Mouse (Mus musculus): Measurements from ENCODE around the gene Gldc. TPM values are rescaled to one million over a fixed set of nuclear protein-coding genes. Genes with fewer than 3 reads are reported as not detected.
A peak's percentile ranks its signal among the peaks of the same experiment; 100 is the strongest.

Gene Gldc
- polyA plus RNA-seq, 1 experiment from 2014 or later = 24.7 TPM

DNA sequence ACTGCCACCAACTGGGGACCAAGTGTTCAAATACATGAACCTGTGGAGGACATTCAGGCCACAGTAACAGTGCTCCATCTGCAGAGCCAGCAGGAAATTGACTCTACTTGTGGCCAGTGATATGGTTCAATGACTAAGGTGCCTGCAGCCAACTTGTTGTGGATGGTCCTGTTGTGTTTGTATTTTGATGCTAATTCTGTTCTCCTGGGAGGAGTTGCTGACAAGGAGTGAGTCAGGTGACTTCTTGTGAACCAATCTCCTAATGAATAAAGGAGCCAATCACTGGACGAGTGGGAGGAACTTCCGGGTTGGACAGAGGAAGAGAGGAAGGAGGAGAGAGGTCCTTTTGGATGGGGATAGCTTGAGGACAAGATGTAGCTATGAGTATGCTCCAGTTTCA, 10.3 kb upstream of the Gldc start:
- no peaks in the 10 kb centered on the region for H3K27me3 ChIP-seq (ENCODE audit: low read depth, poor library complexity, severe bottlenecking)
- H3K36me3 ChIP-seq = no peaks in the 10 kb centered on the region
- peaks cover 15% of the 10 kb centered on the region for H3K9me3 ChIP-seq (replicated peaks)
- no peak overlapping the region for H3K4me3 ChIP-seq
- no peak for DNase-seq (ENCODE audit: low spot score)
- WGBS = 78% methylated on average over 2 of the region's 2 CpGs
- no peaks in the 10 kb centered on the region for H3K4me1 ChIP-seq
- no peak overlapping the region for H3K27ac ChIP-seq (replicated peaks)

DNA sequence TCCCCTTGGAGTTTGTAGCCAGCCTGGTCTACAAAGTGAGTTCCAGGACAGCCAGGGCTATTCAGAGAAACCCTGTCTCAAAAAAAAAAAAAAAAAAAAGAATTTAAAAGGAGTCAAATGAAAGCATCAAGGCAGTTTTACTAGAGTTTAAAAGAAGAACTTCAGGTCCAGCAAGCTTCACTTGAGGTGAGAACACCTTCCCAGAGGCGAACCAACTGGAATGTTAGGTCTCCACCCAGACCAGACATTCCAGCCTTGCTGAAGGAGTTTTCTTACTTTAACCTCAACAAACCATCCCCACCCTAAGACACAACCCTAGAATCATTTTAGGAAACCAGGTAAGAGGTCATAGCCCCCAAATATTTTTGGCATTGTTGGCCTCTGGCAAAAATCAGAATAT, 4.8 kb upstream of the Gldc start:
- Histone ChIP-seq H3K36me3 (no peaks in the 10 kb centered on the region), H3K4me3 (no peak overlapping the region), H3K4me1 (peaks cover 7% of the 10 kb centered on the region), H3K27me3 (ENCODE audit: low read depth, poor library complexity, severe bottlenecking) (peaks cover 29% of the 10 kb centered on the region), H3K27ac (replicated peaks) (no peak overlapping the region), H3K9me3 (replicated peaks) (no peaks in the 10 kb centered on the region)
- WGBS = 90% methylated on average over 1 of the region's 1 CpGs
- no peak for DNase-seq (ENCODE audit: low spot score)

DNA sequence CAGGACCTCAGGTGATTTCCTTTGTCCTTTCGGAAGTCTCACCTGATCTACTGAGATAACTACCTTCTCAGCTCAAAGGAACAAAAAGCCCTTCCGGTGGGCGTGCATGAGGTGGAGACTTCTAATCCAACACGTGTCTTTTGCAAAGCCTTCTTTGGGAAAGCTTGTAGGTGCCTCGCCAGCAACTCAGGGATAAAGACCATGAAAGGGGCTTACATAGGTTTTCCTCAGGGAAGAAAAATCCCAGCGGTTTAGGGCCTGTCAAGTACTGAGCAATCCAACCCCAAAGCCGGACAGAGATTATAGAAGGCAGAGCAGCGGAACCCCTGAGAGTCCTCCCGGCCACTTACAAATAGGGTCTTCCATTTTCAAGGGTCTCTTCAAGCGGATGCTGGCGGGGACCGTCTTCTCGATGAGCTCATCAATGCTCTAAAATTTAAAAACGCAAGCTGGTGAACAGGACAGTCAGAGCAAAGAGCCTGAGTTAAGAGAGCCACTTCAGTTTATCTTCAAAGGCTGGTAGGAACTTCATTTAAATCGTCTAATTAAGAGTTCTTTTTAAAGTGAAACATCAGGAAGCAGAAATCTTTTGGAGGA, 1.1 kb downstream of the Gldc start:
- 2% methylated on average over 15 of the region's 15 CpGs for WGBS
- Histone ChIP-seq H3K27me3 (ENCODE audit: low read depth, poor library complexity, severe bottlenecking) (peaks cover 68% of the 10 kb centered on the region), H3K4me3 (peak overlapping the region; percentile 82), H3K36me3 (0 out of 2 replicates have a peak, but pooled peaks cover 5% of the 10 kb centered on the region), H3K27ac (replicated peaks) (peak overlapping the region; percentile 92; the same call in 1 of the 2 replicates), H3K9me3 (replicated peaks) (no peaks in the 10 kb centered on the region), H3K4me1 (peaks cover 28% of the 10 kb centered on the region)
- peak; percentile 48 for DNase-seq (ENCODE audit: low spot score)

DNA sequence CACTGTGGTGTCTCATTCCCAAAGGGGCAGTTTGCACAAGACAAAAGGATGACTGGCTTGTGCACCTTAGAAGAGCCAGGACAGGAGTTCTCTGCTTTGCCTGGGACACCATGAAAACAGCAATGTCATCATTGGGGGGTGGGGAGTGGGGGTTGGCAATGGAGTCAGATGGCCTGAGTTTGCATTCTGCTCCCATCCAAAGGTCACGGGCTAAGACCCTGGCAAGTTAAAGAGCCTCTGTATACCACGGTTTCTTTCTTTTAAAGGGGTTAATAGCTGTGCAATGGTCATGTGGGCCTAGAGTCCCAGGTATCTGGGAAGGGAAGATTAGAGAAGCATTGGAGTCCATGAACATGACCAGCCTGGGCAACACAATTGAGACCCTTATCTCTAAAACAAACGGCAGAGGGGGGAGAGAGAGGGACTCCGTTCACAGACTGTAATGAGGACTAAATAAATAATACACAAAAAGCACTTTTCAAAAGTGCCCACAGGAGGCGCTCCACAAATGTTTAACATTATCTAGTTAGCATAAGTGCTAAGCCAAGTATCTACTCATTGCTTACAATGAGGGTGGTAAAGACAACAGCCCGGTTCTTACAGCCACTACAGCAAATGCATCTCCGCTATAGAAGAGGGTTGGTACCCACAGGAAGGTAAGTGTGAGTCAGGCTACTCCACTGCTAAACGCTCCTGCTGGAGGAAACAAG, 3.7 kb downstream of the Gldc start:
- WGBS = 85% methylated on average over 8 of the region's 8 CpGs

DNA sequence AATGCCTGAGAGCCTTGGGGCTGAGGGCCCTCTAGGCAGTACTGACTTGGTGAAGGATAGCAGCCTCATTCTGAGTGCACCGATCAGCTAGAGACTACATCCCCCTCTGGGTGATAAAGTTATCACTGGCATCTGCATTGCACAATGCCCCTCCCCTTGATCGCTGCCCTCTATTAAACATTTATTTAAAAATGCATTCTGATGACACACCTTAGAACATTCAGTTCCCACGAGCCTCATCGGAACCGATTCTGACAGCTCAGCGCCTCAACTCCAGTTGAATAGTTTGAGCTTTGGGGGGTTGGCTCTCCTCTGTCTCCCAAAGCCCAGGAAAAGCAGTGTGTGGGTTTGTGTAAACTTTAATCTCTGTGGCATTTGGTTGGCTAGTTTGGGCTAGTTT, 4.9 kb downstream of the Gldc start:
- Histone ChIP-seq H3K27ac (replicated peaks) (no peak overlapping the region), H3K36me3 (peaks cover 26% of the 10 kb centered on the region), H3K4me1 (peaks cover 24% of the 10 kb centered on the region), H3K9me3 (replicated peaks) (no peaks in the 10 kb centered on the region), H3K27me3 (ENCODE audit: low read depth, poor library complexity, severe bottlenecking) (peaks cover 40% of the 10 kb centered on the region), H3K4me3 (no peak overlapping the region)
- 91% methylated on average over 6 of the region's 6 CpGs for WGBS
- no peak for DNase-seq (ENCODE audit: low spot score)

More for the DNA sequence above, 3.7 kb downstream of the Gldc start:
- Histone ChIP-seq H3K4me1 (peaks cover 28% of the 10 kb centered on the region), H3K27ac (replicated peaks) (no peak overlapping the region), H3K36me3 (peaks cover 26% of the 10 kb centered on the region), H3K4me3 (no peak overlapping the region), H3K27me3 (ENCODE audit: low read depth, poor library complexity, severe bottlenecking) (peaks cover 52% of the 10 kb centered on the region), H3K9me3 (replicated peaks) (no peaks in the 10 kb centered on the region)
- DNase-seq (ENCODE audit: low spot score) = no peak

DNA sequence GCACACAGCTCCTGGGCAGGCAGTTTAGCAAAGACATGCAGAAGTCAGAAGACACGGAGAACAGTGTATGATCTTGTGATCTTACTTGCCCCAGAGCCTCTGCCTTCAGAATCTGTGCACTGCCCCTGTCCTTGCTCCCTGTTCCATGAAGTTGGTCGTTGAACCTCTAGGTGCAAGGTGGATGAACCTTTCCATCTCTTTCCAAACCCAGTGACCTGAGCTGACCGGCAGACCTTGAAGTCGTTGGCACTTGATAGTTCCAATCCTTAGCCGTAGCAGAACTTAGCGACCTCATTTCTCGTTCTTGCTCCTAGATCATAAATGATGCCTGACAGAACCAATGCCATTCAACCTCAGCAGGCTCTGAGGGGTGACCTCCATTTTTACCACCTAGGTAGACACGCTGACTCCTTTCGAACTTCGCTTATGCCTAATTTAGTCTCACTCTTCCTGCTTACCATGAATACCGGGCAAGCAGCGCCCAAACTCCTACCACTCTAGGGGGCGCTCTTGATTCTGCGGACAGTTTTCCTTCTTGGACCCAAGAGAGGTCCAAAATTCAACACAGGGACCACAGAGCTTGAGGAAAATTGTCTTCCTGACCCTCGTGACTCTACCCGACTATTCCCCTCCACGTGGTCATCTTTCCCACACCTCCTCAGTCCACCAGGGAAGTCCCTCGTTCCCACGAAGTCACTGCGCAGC, 8.3 kb downstream of the Gldc start:
- H3K36me3 ChIP-seq = peaks cover 30% of the 10 kb centered on the region

DNA sequence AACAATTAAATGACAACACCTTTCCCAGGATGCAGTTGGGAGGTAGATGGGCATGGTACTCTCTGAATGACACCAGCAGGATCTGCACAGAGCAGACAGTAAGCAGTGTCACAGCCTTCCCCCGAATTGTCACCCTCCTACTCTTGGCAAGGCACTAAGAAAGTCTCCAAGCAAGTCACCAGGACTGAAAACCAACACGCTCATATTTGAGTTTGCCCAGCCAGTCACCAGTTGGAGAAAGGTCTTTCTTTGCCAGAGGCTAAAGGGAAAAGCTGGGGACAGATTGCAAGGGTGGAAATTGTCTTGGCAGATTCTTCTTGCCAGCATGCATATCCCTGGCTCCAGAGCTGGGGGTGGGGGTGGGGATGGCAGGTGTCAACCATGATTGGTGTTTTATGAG, 11.0 kb downstream of the Gldc start:
- Histone ChIP-seq H3K9me3 (replicated peaks) (no peaks in the 10 kb centered on the region), H3K27ac (replicated peaks) (no peak overlapping the region), H3K4me1 (peaks cover 6% of the 10 kb centered on the region; the same call in 1 of the 2 replicates), H3K4me3 (no peak overlapping the region), H3K36me3 (peaks cover 25% of the 10 kb centered on the region), H3K27me3 (ENCODE audit: low read depth, poor library complexity, severe bottlenecking) (no peaks in the 10 kb centered on the region)
- 88% methylated on average over 2 of the region's 2 CpGs for WGBS
- DNase-seq (ENCODE audit: low spot score) = no peak

More for the DNA sequence above, 8.3 kb downstream of the Gldc start:
- Histone ChIP-seq H3K9me3 (replicated peaks) (no peaks in the 10 kb centered on the region), H3K4me3 (no peak overlapping the region), H3K27ac (replicated peaks) (no peak overlapping the region), H3K27me3 (ENCODE audit: low read depth, poor library complexity, severe bottlenecking) (peaks cover 15% of the 10 kb centered on the region), H3K4me1 (peaks cover 7% of the 10 kb centered on the region)
- WGBS = 90% methylated on average over 20 of the region's 20 CpGs
- DNase-seq (ENCODE audit: low spot score) = no peak

DNA sequence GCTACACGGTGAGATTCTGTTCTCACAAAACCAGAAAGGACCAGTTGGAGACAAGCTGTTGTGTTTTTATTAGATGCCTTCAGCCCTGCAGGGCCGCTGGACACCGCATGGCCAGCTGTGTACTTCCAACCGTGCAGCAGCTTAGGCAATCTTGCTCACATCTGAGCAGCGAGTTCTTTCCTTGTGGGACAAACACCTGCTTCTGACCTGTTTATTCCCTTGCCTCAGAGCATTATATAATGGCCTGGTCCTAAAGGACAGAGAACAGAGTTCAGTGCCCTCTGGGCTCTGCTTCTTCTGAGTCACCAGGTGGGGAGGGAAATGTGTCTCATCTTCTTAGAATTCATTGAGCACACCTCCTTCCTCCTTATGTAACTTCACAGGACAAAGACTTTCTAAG, 12.4 kb downstream of the Gldc start:
- no peak overlapping the region for H3K27ac ChIP-seq (replicated peaks)
- H3K4me3 ChIP-seq = no peak overlapping the region
- 86% methylated on average over 5 of the region's 5 CpGs for WGBS
- DNase-seq (ENCODE audit: low spot score) = no peak
- peaks cover 13% of the 10 kb centered on the region for H3K4me1 ChIP-seq
- no peaks in the 10 kb centered on the region for H3K27me3 ChIP-seq (ENCODE audit: low read depth, poor library complexity, severe bottlenecking)
- peaks cover 16% of the 10 kb centered on the region for H3K36me3 ChIP-seq
- H3K9me3 ChIP-seq (replicated peaks) = no peaks in the 10 kb centered on the region

DNA sequence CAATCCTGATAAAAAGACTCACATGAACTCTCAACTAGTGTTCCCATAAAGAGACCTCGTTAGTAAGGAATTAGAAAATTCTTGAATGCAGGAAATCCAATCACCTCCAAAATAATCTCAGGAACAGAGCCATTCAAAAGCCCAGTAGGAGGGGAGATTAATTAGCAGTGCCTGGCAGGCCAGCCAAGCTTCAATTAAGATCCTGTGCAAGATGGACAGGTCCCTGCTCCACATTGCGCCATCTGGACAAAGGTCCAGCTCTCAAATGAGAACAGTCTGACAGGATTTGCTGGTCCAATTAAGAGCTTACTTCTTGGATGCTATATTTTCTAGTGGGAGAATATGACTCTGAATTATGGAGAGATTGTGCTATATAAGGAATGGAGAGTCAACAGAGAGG, 15.2 kb downstream of the Gldc start:
- peaks cover 31% of the 10 kb centered on the region for H3K4me1 ChIP-seq
- H3K9me3 ChIP-seq (replicated peaks) = no peaks in the 10 kb centered on the region
- H3K27me3 ChIP-seq (ENCODE audit: low read depth, poor library complexity, severe bottlenecking) = no peaks in the 10 kb centered on the region
- H3K27ac ChIP-seq (replicated peaks) = no peak overlapping the region
- H3K4me3 ChIP-seq = no peak overlapping the region
- H3K36me3 ChIP-seq = peaks cover 4% of the 10 kb centered on the region; the same call in 1 of the 2 replicates
- DNase-seq (ENCODE audit: low spot score) = no peak
- 51% methylated on average over 2 of the region's 2 CpGs for WGBS

DNA sequence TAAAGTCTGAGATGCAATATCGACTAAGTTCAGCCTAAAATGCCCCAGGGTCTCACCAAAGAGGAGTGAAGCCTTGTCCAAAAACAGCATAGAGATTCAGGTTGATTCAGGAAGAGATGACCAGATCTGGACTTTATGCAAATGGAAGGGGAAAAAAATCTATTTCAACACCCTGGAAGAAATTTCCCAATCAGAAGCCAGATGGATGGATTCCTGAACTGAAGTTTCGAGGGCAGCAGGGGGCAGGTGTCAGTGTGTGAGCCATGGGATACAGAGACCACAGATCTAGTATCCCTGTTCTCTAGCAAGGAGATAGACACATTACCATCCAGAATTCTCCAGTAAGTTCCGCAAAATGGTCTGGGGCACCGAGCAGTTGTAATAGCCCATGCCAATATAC, 17.0 kb downstream of the Gldc start:
- Histone ChIP-seq H3K4me3 (no peak overlapping the region), H3K4me1 (peaks cover 48% of the 10 kb centered on the region), H3K27me3 (ENCODE audit: low read depth, poor library complexity, severe bottlenecking) (no peaks in the 10 kb centered on the region), H3K27ac (replicated peaks) (no peak overlapping the region), H3K9me3 (replicated peaks) (no peaks in the 10 kb centered on the region), H3K36me3 (peaks cover 4% of the 10 kb centered on the region; the same call in 1 of the 2 replicates)
- WGBS = 93% methylated on average over 4 of the region's 4 CpGs
- DNase-seq (ENCODE audit: low spot score) = no peak

DNA sequence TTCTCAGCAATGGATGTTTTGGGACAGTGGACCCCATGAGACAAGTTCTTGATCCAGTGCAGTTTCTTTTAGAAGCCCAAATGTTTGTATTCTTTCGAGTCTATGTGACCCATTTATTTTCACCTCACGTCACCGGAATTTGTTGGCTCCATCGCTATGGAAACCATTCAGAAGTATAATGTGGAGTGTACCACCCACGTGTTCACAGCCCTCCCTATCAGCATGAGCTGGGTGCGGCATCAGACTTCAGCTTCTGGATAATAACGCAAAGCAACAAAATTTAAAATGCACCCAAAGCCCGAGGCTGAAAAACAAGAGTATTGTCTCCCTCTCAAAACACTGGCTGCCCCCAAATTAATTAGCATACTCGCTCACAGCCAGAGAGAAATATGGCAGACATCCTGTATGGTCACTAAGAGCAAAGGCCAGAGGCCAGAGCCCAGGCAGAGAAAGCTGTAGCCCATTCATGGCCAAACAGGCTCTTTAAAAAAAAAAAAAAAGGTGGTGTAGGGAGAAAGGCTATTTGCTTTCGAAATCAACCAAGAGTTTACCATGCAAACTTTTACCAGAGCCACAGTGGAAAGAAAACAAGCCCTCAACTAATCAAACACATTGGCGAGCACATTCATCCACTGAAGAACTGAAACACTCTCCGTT, 18.1 kb downstream of the Gldc start:
- Histone ChIP-seq H3K4me3 (no peak overlapping the region), H3K36me3 (peaks cover 5% of the 10 kb centered on the region; the same call in 1 of the 2 replicates), H3K4me1 (peaks cover 49% of the 10 kb centered on the region), H3K9me3 (replicated peaks) (no peaks in the 10 kb centered on the region), H3K27me3 (ENCODE audit: low read depth, poor library complexity, severe bottlenecking) (no peaks in the 10 kb centered on the region), H3K27ac (replicated peaks) (peak overlapping the region; percentile 38; the same call in 1 of the 2 replicates)
- peak; percentile 28 for DNase-seq (ENCODE audit: low spot score)
- 58% methylated on average over 12 of the region's 12 CpGs for WGBS

DNA sequence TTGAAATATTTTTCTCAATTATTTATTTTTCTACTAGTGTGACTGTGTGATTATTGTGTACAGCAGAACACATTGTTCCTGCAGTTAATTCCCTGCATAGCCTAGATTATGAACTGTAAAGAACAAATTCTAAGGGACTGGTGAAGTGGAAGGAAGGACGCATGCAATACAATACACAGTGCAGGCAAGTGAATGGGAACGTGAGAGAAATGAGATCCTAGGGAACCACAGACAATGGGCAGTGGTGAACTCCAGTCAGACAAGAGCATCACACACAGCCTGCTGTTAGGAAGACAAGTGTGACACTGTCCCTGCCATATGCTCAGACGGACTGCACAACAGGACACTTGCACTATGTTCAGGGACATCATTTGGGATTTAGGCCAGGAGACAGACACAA, 21.5 kb downstream of the Gldc start:
- peaks cover 48% of the 10 kb centered on the region for H3K4me1 ChIP-seq

More for the DNA sequence above, 21.5 kb downstream of the Gldc start:
- H3K9me3 ChIP-seq (replicated peaks) = no peaks in the 10 kb centered on the region
- peak overlapping the region; percentile 39; the same call in 1 of the 2 replicates for H3K27ac ChIP-seq (replicated peaks)
- WGBS = 26% methylated on average over 3 of the region's 3 CpGs
- no peak for DNase-seq (ENCODE audit: low spot score)
- H3K36me3 ChIP-seq = peaks cover 17% of the 10 kb centered on the region
- no peaks in the 10 kb centered on the region for H3K27me3 ChIP-seq (ENCODE audit: low read depth, poor library complexity, severe bottlenecking)
- H3K4me3 ChIP-seq = no peak overlapping the region

Data from midbrain, embryonic 10.5 days (tissue).